Mouse (Mus musculus) liver, adult 2 months (tissue): ENCODE data around the gene Tprn.

ENCODE experiments used
- CTCF ChIP-seq: fragments of 200-500 bp; IDR thresholded peaks from 2 replicates; pipeline ENCODE4 v1.5.1; 2011; ENCODE audit warnings: low read depth, low read length, control low read depth
- POLR2A ChIP-seq: fragments of 200-500 bp; IDR thresholded peaks from 2 replicates; pipeline ENCODE4 v1.6.1; 2011; ENCODE audit warnings: low read length, control low read depth; ENCODE audit not compliant: insufficient read depth; ENCODE audit errors: extremely low read depth

DNA sequence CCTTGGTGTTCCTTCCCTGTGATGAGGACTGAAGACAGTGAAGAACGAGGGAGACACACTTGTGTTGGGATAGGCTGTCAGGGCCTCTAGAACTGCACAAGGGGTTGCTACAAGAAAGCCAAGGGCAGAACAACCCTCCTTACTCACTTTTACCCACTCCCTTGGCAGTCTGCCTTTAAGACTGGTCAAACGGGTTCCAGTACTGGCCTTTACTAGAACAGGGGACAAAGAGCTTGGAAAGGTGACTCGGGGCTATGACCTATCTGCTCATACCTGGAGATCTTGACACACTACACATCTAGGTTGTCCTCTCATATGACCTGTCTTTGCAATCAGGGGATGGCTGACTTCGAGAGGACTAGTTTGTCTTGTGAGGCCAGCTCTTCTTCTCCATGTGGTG is 24.9 kb upstream of the Tprn start:
- no peak for TF ChIP-seq POLR2A
- TF ChIP-seq CTCF, result no peak
